Mouse (Mus musculus) neutrophil, adult 59 days (primary cell): ENCODE measurements around the gene Mmp1b. TPM values are rescaled to one million over a fixed set of nuclear protein-coding genes. Genes with fewer than 3 reads are reported as not detected.

Source experiments
- total RNA-seq, 2 experiments: library from RNA; stranded (reverse); gene quantifications; 1 replicate in 1 of 2; 2 replicates in 1 of 2; pipeline ENCODE4 v1.2.4; 2023

The Mmp1b gene
- total RNA-seq, result not detected

GRCm38 (mm10) chr9:7387947-7388346 lies at the start of gene Mmp1b:
Gene Mmp1b (minus strand): TSS chr9:7388047.

GRCm38 (mm10) chr9:7344107-7344506 lies 43.7 kb downstream of the Mmp1b start, which contains the start of gene Mmp12:
Gene Mmp12 (plus strand): TSS chr9:7344381.

Other genes starting within 250 kb of the Mmp1b start
- 1 to 10 TPM; 2.4 to 2.6 TPM for gene Dync2h1, start 203.6 kb downstream of the Mmp1b start, total RNA-seq
- 10 to 100 TPM; 34.7 to 45.3 TPM for gene Dcun1d5, start 203.5 kb downstream of the Mmp1b start, total RNA-seq
- under 1 TPM; 0.18 to 0.55 TPM for gene Mmp13, start 115.5 kb downstream of the Mmp1b start, total RNA-seq
- not detected for gene Mmp12, start 43.7 kb downstream of the Mmp1b start, total RNA-seq
- not detected for gene Mmp3, start 57.8 kb upstream of the Mmp1b start, total RNA-seq
- gene Mmp10, start 114.3 kb upstream of the Mmp1b start, total RNA-seq, result not detected
- 1,000 to 10,000 TPM; 1,293 to 1,362 TPM for gene Mmp8, start 170.4 kb upstream of the Mmp1b start, total RNA-seq
- 1 to 10 TPM; 5.0 to 5.9 TPM for gene Mmp27, start 183.3 kb upstream of the Mmp1b start, total RNA-seq
- not detected for gene Mmp20, start 240.2 kb upstream of the Mmp1b start, total RNA-seq